Mouse (Mus musculus): ENCODE results near the gene Olfr1463. TPM values are rescaled to one million over a fixed set of nuclear protein-coding genes. Genes with fewer than 3 reads are reported as not detected.

Gene Olfr1463
- polyA plus RNA-seq (2017; shearing (Covaris generic)), result not detected

GRCm38 (mm10) chr19:13231028-13231427 lies at the start of gene Olfr1463:
Gene Olfr1463, plus strand, starts transcription at chr19:13231328.

GRCm38 (mm10) chr19:13185434-13185833 lies 45.7 kb upstream of the Olfr1463 start, which contains the start of gene Olfr1462:
Gene Olfr1462, plus strand, starts transcription at chr19:13185734.

Other genes starting within 250 kb of the Olfr1463 start
- gene Olfr1451, start 236.3 kb upstream of the Olfr1463 start, polyA plus RNA-seq (2017; shearing (Covaris generic)), result under 1 TPM in 1 of 2 experiments, not detected in 1; 0.80 TPM
- gene Olfr1453, start 203.0 kb upstream of the Olfr1463 start, polyA plus RNA-seq (2017; shearing (Covaris generic)), result not detected
- gene Olfr1454, start 170.7 kb upstream of the Olfr1463 start, polyA plus RNA-seq (2017; shearing (Covaris generic)), result not detected
- gene Olfr1457, start 133.4 kb upstream of the Olfr1463 start, polyA plus RNA-seq (2017; shearing (Covaris generic)), result under 1 TPM in 1 of 2 experiments, not detected in 1; 0.32 TPM
- not detected for gene Olfr1458, start 124.6 kb upstream of the Olfr1463 start, polyA plus RNA-seq (2017; shearing (Covaris generic))
- gene Olfr1459, start 81.8 kb upstream of the Olfr1463 start, polyA plus RNA-seq (2017; shearing (Covaris generic)), result under 1 TPM in 1 of 2 experiments, not detected in 1; 0.15 TPM
- not detected for gene Olfr1461, start 68.3 kb upstream of the Olfr1463 start, polyA plus RNA-seq (2017; shearing (Covaris generic))
- not detected for gene Olfr1462, start 45.6 kb upstream of the Olfr1463 start, polyA plus RNA-seq (2017; shearing (Covaris generic))
- not detected for gene Olfr1465, start 84.2 kb downstream of the Olfr1463 start, polyA plus RNA-seq (2017; shearing (Covaris generic))
- not detected for gene Olfr1466, start 107.5 kb downstream of the Olfr1463 start, polyA plus RNA-seq (2017; shearing (Covaris generic))
- gene Olfr1467, start 130.9 kb downstream of the Olfr1463 start, polyA plus RNA-seq (2017; shearing (Covaris generic)), result not detected
- gene Olfr1469, start 176.5 kb downstream of the Olfr1463 start, polyA plus RNA-seq (2017; shearing (Covaris generic)), result under 1 TPM in 1 of 2 experiments, not detected in 1; 0.05 TPM
- not detected for gene Olfr1471, start 212.1 kb downstream of the Olfr1463 start, polyA plus RNA-seq (2017; shearing (Covaris generic))
- gene Olfr1472, start 224.8 kb downstream of the Olfr1463 start, polyA plus RNA-seq (2017; shearing (Covaris generic)), result not detected
- gene Olfr1474, start 238.2 kb downstream of the Olfr1463 start, polyA plus RNA-seq (2017; shearing (Covaris generic)), result not detected
- gene Olfr1475, start 248.9 kb downstream of the Olfr1463 start, polyA plus RNA-seq (2017; shearing (Covaris generic)), result not detected

Data from activated CD4-positive, CD25-positive, alpha-beta regulatory T cell (primary cell).